Mouse (Mus musculus): ENCODE results near the gene Myo5c. TPM values are rescaled to one million over a fixed set of nuclear protein-coding genes. Genes with fewer than 3 reads are reported as not detected.

The Myo5c gene
- polyA plus RNA-seq, 1 experiment from 2014 or later = 0.54 TPM

- ATAC-seq (ENCODE audit: low FRiP score) (no peak), DNase-seq (ENCODE audit: low spot score) (no peak)
- Histone ChIP-seq H3K4me3 (replicated peaks; ENCODE audit: low read length) (no peak overlapping the region), H3K4me1 (replicated peaks; ENCODE audit: control insufficient read depth, insufficient read depth, low read length) (no peaks in the 10 kb centered on the region), H3K4me2 (replicated peaks) (no peak overlapping the region), H3K27ac (no peak overlapping the region), H3K27me3 (ENCODE audit: control insufficient read depth, insufficient read depth, low read length) (no peaks in the 10 kb centered on the region), H3K9ac (no peak overlapping the region), H3K9me3 (ENCODE audit: control insufficient read depth, low read length) (no peaks in the 10 kb centered on the region), H3K36me3 (replicated peaks; ENCODE audit: control insufficient read depth, insufficient read depth) (no peaks in the 10 kb centered on the region)
- 79% methylated on average over 6 of the region's 6 CpGs for WGBS
These were observed 53.5 kb downstream of the Myo5c start for GRCm38 (mm10) chr9:75285363-75285762.

GRCm38 (mm10) chr9:75287636-75288035, 55.8 kb downstream of the Myo5c start:
- Histone ChIP-seq H3K4me3 (replicated peaks; ENCODE audit: low read length) (no peak overlapping the region), H3K36me3 (replicated peaks; ENCODE audit: control insufficient read depth, insufficient read depth) (no peaks in the 10 kb centered on the region), H3K4me1 (replicated peaks; ENCODE audit: control insufficient read depth, insufficient read depth, low read length) (no peaks in the 10 kb centered on the region), H3K9me3 (ENCODE audit: control insufficient read depth, low read length) (no peaks in the 10 kb centered on the region), H3K27me3 (ENCODE audit: control insufficient read depth, insufficient read depth, low read length) (no peaks in the 10 kb centered on the region), H3K27ac (no peak overlapping the region), H3K4me2 (replicated peaks) (no peak overlapping the region), H3K9ac (no peak overlapping the region)
- 53% methylated on average over 6 of the region's 6 CpGs for WGBS
- no peak for ATAC-seq (ENCODE audit: low FRiP score)
- no peak for DNase-seq (ENCODE audit: low spot score)

- Histone ChIP-seq H3K4me2 (replicated peaks) (no peak overlapping the region), H3K4me1 (replicated peaks; ENCODE audit: control insufficient read depth, insufficient read depth, low read length) (no peaks in the 10 kb centered on the region), H3K36me3 (replicated peaks; ENCODE audit: control insufficient read depth, insufficient read depth) (no peaks in the 10 kb centered on the region), H3K9me3 (ENCODE audit: control insufficient read depth, low read length) (no peaks in the 10 kb centered on the region), H3K4me3 (replicated peaks; ENCODE audit: low read length) (no peak overlapping the region), H3K9ac (no peak overlapping the region), H3K27ac (no peak overlapping the region), H3K27me3 (ENCODE audit: control insufficient read depth, insufficient read depth, low read length) (no peaks in the 10 kb centered on the region)
- no peak for ATAC-seq (ENCODE audit: low FRiP score)
- WGBS = 51% methylated on average over 4 of the region's 4 CpGs
- DNase-seq (ENCODE audit: low spot score) = no peak
These were observed 57.7 kb downstream of the Myo5c start for GRCm38 (mm10) chr9:75289545-75289944.

- H3K27ac ChIP-seq = no peak overlapping the region
- H3K4me3 ChIP-seq (replicated peaks; ENCODE audit: low read length) = no peak overlapping the region
- DNase-seq (ENCODE audit: low spot score) = no peak
- H3K9me3 ChIP-seq (ENCODE audit: control insufficient read depth, low read length) = no peaks in the 10 kb centered on the region
- 80% methylated on average over 2 of the region's 2 CpGs for WGBS
- no peaks in the 10 kb centered on the region for H3K36me3 ChIP-seq (replicated peaks; ENCODE audit: control insufficient read depth, insufficient read depth)
- H3K4me1 ChIP-seq (replicated peaks; ENCODE audit: control insufficient read depth, insufficient read depth, low read length) = no peaks in the 10 kb centered on the region
- H3K9ac ChIP-seq = no peak overlapping the region
- ATAC-seq (ENCODE audit: low FRiP score) = no peak
- H3K27me3 ChIP-seq (ENCODE audit: control insufficient read depth, insufficient read depth, low read length) = no peaks in the 10 kb centered on the region
- H3K4me2 ChIP-seq (replicated peaks) = no peak overlapping the region
These were observed 67.5 kb downstream of the Myo5c start for GRCm38 (mm10) chr9:75299342-75299741.

GRCm38 (mm10) chr9:75303033-75303432, 71.2 kb downstream of the Myo5c start:
- H3K9me3 ChIP-seq (ENCODE audit: control insufficient read depth, low read length) = no peaks in the 10 kb centered on the region
- H3K4me1 ChIP-seq (replicated peaks; ENCODE audit: control insufficient read depth, insufficient read depth, low read length) = no peaks in the 10 kb centered on the region
- H3K4me2 ChIP-seq (replicated peaks) = no peak overlapping the region
- H3K36me3 ChIP-seq (replicated peaks; ENCODE audit: control insufficient read depth, insufficient read depth) = no peaks in the 10 kb centered on the region
- H3K9ac ChIP-seq = no peak overlapping the region
- no peaks in the 10 kb centered on the region for H3K27me3 ChIP-seq (ENCODE audit: control insufficient read depth, insufficient read depth, low read length)
- H3K4me3 ChIP-seq (replicated peaks; ENCODE audit: low read length) = no peak overlapping the region
- WGBS = 82% methylated on average over 2 of the region's 2 CpGs
- ATAC-seq (ENCODE audit: low FRiP score) (no peak), DNase-seq (ENCODE audit: low spot score) (no peak)
- no peak overlapping the region for H3K27ac ChIP-seq

GRCm38 (mm10) chr9:75303701-75304261, 72.0 kb downstream of the Myo5c start:
- Histone ChIP-seq H3K4me2 (replicated peaks) (peak overlapping the region; percentile 18), H3K9ac (no peak overlapping the region), H3K4me3 (replicated peaks; ENCODE audit: low read length) (no peak overlapping the region), H3K36me3 (replicated peaks; ENCODE audit: control insufficient read depth, insufficient read depth) (no peaks in the 10 kb centered on the region), H3K9me3 (ENCODE audit: control insufficient read depth, low read length) (no peaks in the 10 kb centered on the region), H3K27ac (no peak overlapping the region), H3K27me3 (ENCODE audit: control insufficient read depth, insufficient read depth, low read length) (no peaks in the 10 kb centered on the region), H3K4me1 (replicated peaks; ENCODE audit: control insufficient read depth, insufficient read depth, low read length) (no peaks in the 10 kb centered on the region)
- WGBS = 33% methylated on average over 16 of the region's 16 CpGs
- no peak for DNase-seq (ENCODE audit: low spot score)
- 0 out of 2 replicates have a peak, but pooled peaks have one; percentile 11 for ATAC-seq (ENCODE audit: low FRiP score)

- ATAC-seq (ENCODE audit: low FRiP score) (no peak), DNase-seq (ENCODE audit: low spot score) (no peak)
- no peak overlapping the region for H3K4me3 ChIP-seq (replicated peaks; ENCODE audit: low read length)
- no peak overlapping the region for H3K27ac ChIP-seq
- peak overlapping the region; percentile 18 for H3K4me2 ChIP-seq (replicated peaks)
- no peaks in the 10 kb centered on the region for H3K27me3 ChIP-seq (ENCODE audit: control insufficient read depth, insufficient read depth, low read length)
- WGBS = 40% methylated on average over 7 of the region's 7 CpGs
- H3K9me3 ChIP-seq (ENCODE audit: control insufficient read depth, low read length) = no peaks in the 10 kb centered on the region
- no peaks in the 10 kb centered on the region for H3K4me1 ChIP-seq (replicated peaks; ENCODE audit: control insufficient read depth, insufficient read depth, low read length)
- H3K9ac ChIP-seq = no peak overlapping the region
- no peaks in the 10 kb centered on the region for H3K36me3 ChIP-seq (replicated peaks; ENCODE audit: control insufficient read depth, insufficient read depth)
These were observed 72.5 kb downstream of the Myo5c start for GRCm38 (mm10) chr9:75304286-75304685.

GRCm38 (mm10) chr9:75306126-75306898, 74.5 kb downstream of the Myo5c start, which contains the start of gene Gnb5:
TSS of gene Gnb5 (plus strand) at chr9:75306288.
- no peak for ATAC-seq (ENCODE audit: low FRiP score)

GRCm38 (mm10) chr9:75307015-75307414, 75.2 kb downstream of the Myo5c start:
- no peaks in the 10 kb centered on the region for H3K27me3 ChIP-seq (ENCODE audit: control insufficient read depth, insufficient read depth, low read length)
- H3K9me3 ChIP-seq (ENCODE audit: control insufficient read depth, low read length) = no peaks in the 10 kb centered on the region
- H3K27ac ChIP-seq = no peak overlapping the region
- no peaks in the 10 kb centered on the region for H3K4me1 ChIP-seq (replicated peaks; ENCODE audit: control insufficient read depth, insufficient read depth, low read length)
- no peak overlapping the region for H3K4me2 ChIP-seq (replicated peaks)
- WGBS = 91% methylated on average over 5 of the region's 5 CpGs
- no peak overlapping the region for H3K9ac ChIP-seq
- no peak for ATAC-seq (ENCODE audit: low FRiP score)
- no peak overlapping the region for H3K4me3 ChIP-seq (replicated peaks; ENCODE audit: low read length)
- no peak for DNase-seq (ENCODE audit: low spot score)
- H3K36me3 ChIP-seq (replicated peaks; ENCODE audit: control insufficient read depth, insufficient read depth) = no peaks in the 10 kb centered on the region

More at GRCm38 (mm10) chr9:75306126-75306898, 74.5 kb downstream of the Myo5c start, which contains the start of gene Gnb5:
- Histone ChIP-seq H3K27me3 (ENCODE audit: control insufficient read depth, insufficient read depth, low read length) (no peaks in the 10 kb centered on the region), H3K4me3 (replicated peaks; ENCODE audit: low read length) (no peak within 1 kb of the TSS), H3K4me2 (replicated peaks) (no peak within 1 kb of the TSS), H3K36me3 (replicated peaks; ENCODE audit: control insufficient read depth, insufficient read depth) (no peaks in the 10 kb centered on the region), H3K4me1 (replicated peaks; ENCODE audit: control insufficient read depth, insufficient read depth, low read length) (no peaks in the 10 kb centered on the region), H3K9ac (no peak within 1 kb of the TSS), H3K9me3 (ENCODE audit: control insufficient read depth, low read length) (no peaks in the 10 kb centered on the region), H3K27ac (no peak within 1 kb of the TSS)
- DNase-seq (ENCODE audit: low spot score) = peak; percentile 49
- WGBS = 69% methylated on average over 11 of the region's 11 CpGs

All from hindbrain, embryonic 14.5 days (tissue).